Mouse (Mus musculus): ENCODE data around the gene Gprc5a.
A peak's percentile ranks its signal among the peaks of the same experiment; 100 is the strongest.

The Gprc5a gene

GRCm38 (mm10) chr6:135065236-135065957 is at the start of gene Gprc5a:
TSS of gene Gprc5a (plus strand) at chr6:135065651.
- DNase-seq, result peak; percentile 27 to 32

DNA sequence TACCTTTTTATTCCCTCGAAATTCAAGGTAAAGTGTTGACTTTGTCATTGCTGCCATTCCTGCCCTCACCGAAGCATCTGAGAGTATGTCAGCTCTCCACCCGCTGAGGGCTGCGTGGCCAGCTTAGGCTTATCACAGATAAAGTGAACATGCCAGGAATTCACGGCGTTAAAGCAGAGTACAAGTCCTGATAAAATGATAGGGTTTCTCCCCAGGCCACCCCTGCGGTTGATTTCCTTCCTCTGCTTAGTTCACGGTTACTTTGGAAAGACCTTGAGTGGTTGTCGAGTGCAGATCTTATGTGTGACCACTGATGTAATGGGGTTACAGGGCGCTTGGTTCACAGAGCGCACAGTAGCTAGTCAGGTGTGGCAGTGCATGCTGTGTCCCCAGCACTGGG is 48.2 kb upstream of the Gprc5a start:
- DNase-seq, result no peak

DNA sequence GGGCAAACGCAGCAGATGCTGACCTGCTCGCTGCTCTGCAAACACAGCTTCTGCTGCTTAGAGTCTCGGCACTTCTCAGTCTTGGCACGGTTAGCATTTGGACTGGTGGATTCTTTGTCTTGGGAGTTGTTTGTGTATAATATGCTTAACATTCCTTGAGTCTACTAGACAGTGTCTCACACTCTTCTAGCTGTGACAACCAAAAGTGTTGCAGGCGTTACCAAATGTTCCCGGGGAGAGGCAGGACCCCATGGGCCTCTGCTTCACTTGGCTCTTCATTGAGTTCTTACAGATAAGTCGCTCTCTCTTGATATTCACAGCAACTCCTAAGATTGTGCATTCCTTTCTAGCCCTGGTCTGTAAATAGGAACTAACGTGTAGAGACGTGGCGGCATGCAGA is 45.9 kb upstream of the Gprc5a start:
- no peak for DNase-seq

GRCm38 (mm10) chr6:135021633-135022032 is 43.8 kb upstream of the Gprc5a start:
- DNase-seq, result no peak

GRCm38 (mm10) chr6:135023379-135023778 is 42.1 kb upstream of the Gprc5a start:
- DNase-seq, result no peak

GRCm38 (mm10) chr6:135024781-135025420 is 40.5 kb upstream of the Gprc5a start:
- no peak for DNase-seq

DNA sequence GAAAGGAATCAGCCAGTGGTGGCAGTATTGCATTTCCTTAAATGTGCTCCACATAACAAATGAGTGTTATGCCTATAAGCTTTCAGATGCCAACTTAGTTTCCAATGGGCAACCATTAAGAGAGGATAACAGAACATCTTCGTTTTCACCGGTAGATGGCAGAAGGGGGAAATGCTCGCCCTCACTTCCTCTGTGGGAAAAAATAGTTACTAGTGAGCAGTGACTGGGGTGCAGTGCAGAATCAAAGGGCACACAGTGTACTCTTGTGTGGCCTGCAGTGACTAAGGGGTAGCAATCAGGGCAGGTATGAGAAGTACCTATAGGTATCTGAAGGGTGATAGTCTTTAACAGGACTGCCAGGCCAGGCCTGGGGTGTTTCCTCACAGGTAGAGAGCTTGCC is 39.2 kb upstream of the Gprc5a start:
- peak; percentile 34 to 43 for DNase-seq

DNA sequence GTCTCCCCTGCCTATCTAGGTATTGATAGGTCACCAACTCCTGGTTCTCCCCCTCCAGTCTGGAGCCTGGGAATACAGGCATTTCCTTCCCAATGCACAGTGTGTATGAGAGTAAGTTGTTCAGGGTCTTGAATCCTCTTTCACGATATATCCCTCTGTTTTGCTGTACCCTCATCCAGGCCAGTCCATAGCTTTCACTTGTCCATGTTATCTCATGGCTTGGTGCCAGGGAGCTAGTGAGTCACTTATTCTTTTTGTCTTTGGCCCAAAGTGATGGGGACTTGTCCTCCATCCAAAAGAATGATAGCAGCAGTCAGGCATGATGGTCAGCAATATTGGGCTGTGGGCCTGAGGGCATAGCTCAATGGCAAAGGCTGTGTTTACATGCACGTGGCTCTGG is 38.7 kb upstream of the Gprc5a start:
- peak in 1 of 2 experiments; percentile 21 for DNase-seq

DNA sequence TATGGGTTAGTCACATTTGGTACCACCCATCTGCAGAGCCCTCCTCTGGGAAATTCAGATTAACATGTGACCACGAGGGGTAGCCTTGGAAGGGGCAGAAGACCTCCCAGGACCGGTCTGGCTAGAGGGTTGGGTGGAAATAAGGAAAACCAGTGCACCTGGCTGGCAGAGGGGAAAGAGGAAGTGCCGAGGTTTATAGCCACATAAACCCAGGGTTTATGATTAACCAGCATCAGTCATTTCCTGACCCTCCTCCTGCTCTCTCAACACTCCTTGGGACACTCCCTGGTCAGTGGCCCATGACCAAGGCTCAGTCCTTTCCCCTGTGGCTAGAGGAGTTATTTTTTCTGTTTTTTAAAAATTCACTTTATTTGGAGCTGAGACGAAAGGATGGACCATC is 36.2 kb upstream of the Gprc5a start:
- DNase-seq, result no peak

GRCm38 (mm10) chr6:135038674-135039073 is 26.8 kb upstream of the Gprc5a start:
- no peak for DNase-seq

GRCm38 (mm10) chr6:135040275-135040871 is 25.1 kb upstream of the Gprc5a start:
- peak; percentile 18 to 30 for DNase-seq

GRCm38 (mm10) chr6:135041930-135042329 is 23.5 kb upstream of the Gprc5a start:
- no peak for DNase-seq

GRCm38 (mm10) chr6:135047276-135047675 is 18.2 kb upstream of the Gprc5a start:
- no peak for DNase-seq

- DNase-seq, result peak in 1 of 2 experiments; percentile 33
Measured at GRCm38 (mm10) chr6:135048509-135048908, 16.9 kb upstream of the Gprc5a start.

DNA sequence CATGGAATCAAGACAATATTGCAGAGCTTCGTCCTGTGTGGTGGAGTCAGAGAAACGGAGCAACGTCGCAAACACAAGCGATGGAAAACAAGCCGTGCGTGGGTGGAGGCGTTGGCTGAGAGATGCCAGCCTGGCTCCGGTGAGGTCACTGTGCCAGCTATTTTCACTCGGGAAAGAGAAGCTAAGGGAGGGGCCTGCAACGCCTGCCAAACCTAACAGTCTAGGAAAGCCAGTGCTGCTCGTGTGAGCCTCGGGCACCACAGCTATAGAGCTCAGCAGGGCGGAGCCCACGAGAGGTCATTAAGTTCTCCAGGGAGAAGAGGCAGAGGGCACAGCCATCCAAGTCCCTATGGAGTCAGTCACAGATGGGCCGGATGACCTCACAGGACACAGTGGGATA is 16.5 kb upstream of the Gprc5a start:
- peak; percentile 68 to 73 for DNase-seq

- DNase-seq, result no peak
Measured at GRCm38 (mm10) chr6:135053789-135054188, 11.7 kb upstream of the Gprc5a start.

DNA sequence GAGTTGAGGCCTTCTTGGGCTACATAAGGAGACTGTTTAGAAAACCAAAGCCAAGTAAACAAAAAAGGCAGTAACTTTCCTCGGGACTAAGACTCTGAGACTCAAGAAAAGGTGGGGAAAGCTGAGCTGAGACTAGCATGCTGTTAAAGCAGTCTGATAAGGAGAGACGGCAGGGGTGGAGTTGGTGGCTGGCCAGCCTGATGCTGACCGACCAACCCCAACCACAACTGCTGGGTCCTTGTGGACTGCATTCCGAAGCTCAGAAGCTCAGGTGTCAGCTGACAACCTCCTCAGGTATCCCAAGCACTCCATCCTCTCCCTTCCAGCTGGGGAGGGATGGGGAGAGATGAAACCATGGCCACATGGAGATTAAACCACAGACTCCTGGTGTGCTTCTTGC is 9.6 kb upstream of the Gprc5a start:
- no peak for DNase-seq

DNA sequence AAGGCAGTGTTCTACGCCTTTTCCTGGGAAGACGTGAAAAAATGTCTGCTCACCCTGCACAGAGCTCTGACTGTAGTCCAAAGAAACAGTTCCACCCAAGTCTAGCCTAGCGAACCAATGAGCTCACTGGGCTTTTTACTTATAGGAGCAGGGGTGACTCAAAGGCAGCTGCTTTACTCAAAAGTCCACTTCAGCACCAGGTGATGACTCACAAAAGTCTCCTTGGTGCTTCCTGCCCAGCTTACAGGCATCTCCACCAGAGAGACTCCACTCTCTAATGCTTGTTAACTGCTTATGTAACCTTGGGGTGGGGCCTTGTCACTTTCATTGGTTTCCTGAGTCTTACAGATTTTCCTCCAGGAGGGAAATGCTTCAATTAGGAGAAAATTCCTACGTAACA is 4.7 kb upstream of the Gprc5a start:
- DNase-seq, result no peak

GRCm38 (mm10) chr6:135064621-135065020 is 830 bp upstream of the Gprc5a start:
- no peak for DNase-seq

DNA sequence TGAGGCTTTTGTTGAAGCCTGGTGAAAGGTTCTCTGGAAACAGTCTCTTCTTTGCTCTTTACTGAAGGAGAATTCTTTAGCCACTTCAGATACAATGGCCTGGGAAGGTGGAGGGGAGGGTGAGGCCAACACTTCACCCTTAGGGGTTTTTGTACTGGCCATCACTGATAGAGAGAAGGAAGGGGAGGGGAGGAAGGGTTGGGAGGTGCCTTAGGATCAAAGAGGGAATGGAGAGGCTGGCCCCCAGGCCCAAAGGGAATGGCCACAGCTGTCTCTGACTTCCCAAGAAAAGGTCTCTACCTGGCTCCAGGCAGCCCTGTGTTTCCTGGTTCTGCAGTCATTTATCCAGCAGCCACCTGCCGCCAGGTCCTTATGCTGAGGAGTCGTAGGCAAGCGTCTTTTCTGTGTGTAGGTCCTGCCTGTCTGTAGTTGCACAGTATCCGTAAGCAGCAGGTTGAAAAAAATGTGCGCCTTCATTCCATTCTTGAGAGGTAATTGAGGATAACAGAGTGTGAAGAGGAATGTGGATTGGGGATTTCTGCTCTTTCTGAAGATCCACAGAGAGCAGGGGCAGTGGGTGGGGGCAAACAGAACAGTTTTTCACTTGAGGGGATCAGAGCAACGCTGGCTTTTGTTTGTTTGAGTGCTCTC is 1.5 kb downstream of the Gprc5a start:
- no peak for DNase-seq

DNA sequence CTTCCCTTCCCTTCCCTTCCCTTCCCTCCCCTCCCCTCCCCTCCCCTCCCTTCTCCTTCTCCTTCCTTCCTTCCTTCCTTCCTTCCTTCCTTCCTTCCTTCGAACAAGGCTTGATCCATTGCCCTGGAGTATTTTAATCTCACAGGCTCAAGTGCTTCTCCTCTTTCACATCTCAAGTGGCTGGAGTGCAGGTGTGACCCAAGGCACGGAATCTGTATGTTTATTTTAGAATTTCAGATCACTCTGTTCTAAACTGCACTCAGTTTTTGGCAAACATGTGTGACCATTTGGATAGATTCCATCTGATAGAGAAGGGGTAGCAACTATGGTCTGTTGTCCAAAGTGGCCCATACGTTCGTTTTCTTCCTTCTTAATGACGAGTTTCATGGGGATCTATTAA is 2.8 kb downstream of the Gprc5a start:
- no peak for DNase-seq

DNA sequence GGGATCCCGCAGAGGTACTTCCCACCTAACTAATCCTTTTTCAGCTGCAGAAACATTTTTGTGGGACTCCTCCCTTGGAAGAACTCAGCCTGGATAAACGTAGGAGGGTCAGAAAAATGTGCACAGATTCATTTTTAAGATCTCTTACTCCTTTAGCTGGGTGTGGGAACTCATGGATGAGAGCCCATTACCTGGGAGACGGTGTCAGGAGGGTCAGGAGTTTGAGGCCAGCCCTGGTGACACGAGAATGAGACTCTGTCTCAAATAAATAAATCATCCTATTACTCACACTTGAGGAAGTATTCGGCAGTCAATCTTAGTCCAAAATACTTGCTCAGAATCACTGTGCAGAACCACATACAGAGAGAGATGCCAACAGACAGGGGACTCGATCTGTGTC is 4.4 kb downstream of the Gprc5a start:
- DNase-seq, result no peak

- DNase-seq, result no peak
Measured at GRCm38 (mm10) chr6:135070347-135070746, 4.9 kb downstream of the Gprc5a start.
